Mouse (Mus musculus): ENCODE data around the gene Slc4a4.

DNA sequence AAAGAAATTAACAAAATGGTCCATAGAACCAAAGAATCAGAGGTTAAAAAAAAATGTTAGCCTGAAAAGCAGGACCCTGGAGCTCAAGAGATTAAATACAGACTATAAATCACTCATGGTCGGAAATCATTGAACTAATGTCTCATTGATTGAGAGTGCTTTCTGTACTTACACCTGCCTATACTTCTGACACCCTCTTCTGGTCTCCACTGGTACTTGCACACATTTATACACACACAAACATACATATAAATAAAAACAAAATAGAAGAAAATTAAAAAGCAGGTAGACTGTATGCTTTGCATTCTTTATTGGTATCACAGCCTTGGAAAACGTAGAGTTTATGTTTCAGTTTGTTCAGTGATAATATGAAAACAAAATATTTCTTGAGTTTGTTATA lies 341.3 kb downstream of the Slc4a4 start:
- TF ChIP-seq CTCF (IDR thresholded peaks at IDR 0.05; ENCODE audit: low read depth, low read length) (no peak), POLR2A (IDR thresholded peaks at IDR 0.05; ENCODE audit: insufficient read depth, low read length) (no peak), EP300 (IDR thresholded peaks at IDR 0.05; ENCODE audit: insufficient read depth, low read depth, low read length) (no peak)
